Mouse (Mus musculus): ENCODE measurements around the gene Pi4kb. TPM values are rescaled to one million over a fixed set of nuclear protein-coding genes. Genes with fewer than 3 reads are reported as not detected.
"Not testable (repeated sequence)": the region's sequence is repeated elsewhere in the genome, so short reads cannot be mapped to it uniquely, and the experiment has no call there.

Gene Pi4kb
- total RNA-seq, 2 experiments from 2014 or later = 23.7 to 26.6 TPM

GRCm38 (mm10) chr3:95015337-95015872 lies 40.9 kb downstream of the Pi4kb start, which contains the start of gene Zfp687:
Zfp687 (minus strand) TSS chr3:95015448.
- peak; percentile 100 for DNase-seq

- peak; percentile 95 to 97 for DNase-seq
Measured at GRCm38 (mm10) chr3:95015891-95016531, 41.5 kb downstream of the Pi4kb start.

GRCm38 (mm10) chr3:95016532-95017056 lies 42.1 kb downstream of the Pi4kb start:
- no peak for DNase-seq

GRCm38 (mm10) chr3:95018741-95019140 lies 44.2 kb downstream of the Pi4kb start:
- DNase-seq = no peak

GRCm38 (mm10) chr3:95020956-95021355 lies 46.4 kb downstream of the Pi4kb start:
- not testable (repeated sequence) for DNase-seq

DNA sequence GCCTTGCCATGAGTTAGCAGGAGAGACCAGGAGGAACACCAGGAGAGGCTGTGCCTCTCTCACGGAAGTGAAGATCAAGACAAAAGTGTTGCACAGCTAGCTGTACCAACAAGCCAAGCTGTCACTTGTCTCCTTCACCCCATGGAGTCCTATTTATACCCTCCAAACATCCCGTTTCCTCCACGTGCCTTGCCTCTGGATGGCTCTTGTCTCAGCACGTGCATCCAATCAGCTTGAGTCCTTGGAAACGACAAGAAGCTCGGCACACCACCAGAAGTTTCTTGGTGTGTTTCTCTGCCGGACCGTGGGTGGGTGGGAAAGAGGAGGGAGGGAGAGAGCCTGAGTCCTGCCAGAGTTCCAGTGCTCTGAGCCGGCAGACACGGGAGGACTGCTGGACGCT lies 50.0 kb downstream of the Pi4kb start:
- DNase-seq = peak; percentile 77 to 79

- no peak for DNase-seq
Measured at GRCm38 (mm10) chr3:95025202-95025601, 50.7 kb downstream of the Pi4kb start.

DNA sequence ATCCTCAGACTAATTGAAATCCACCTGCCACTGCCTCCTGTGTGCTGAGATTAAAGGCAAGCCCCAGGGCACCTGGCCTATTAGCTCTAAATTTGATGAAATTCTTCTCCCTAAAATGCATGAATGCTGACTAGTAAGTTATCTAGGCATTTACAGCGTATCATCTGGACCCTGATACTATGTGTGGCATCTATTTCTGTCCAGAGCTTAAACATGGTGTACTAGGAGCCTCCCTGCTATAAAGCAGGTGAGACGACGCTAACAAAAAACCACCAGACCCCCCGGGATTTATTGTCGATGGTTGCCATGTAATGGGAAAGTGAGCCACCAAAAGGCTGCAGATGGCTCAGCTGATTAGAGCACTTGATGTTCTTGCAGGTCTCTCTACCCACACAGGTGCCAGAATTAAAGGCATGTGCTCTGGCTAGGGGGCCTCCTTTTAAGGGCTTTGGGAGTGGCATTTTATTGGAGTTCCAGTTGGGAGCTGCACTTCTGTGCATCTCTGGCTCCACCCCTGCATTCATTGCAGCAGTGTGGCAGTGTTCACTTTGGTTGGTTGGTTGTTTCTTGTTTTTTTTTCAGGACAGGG lies 52.6 kb downstream of the Pi4kb start:
- no peak for DNase-seq

DNA sequence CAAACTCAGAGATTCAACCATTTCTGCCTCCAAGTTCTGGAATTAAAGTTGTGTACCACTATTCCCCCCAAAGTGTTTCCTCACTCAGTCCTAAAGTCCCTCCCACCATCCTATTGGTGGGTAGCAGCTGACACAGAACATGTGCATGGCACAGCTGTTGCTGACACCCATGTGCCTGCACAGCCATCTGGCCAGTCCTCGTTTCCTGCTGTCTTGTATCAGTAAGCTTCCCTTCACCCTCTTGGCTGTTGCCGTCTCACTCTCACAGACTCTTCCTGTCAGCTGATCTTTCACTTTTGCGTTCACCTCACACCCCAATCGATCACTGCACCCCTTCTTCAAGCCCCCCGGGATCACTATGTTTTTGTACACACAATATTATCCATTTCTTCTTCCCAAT lies 53.2 kb downstream of the Pi4kb start:
- DNase-seq = peak in 1 of 2 experiments; percentile 32

GRCm38 (mm10) chr3:95028603-95029002 lies 54.1 kb downstream of the Pi4kb start:
- no peak for DNase-seq

- not testable (repeated sequence) for DNase-seq
Measured at GRCm38 (mm10) chr3:95029291-95029827, 54.8 kb downstream of the Pi4kb start.

GRCm38 (mm10) chr3:95029953-95030352 lies 55.4 kb downstream of the Pi4kb start:
- DNase-seq = no peak

GRCm38 (mm10) chr3:95041625-95042024 lies 67.1 kb downstream of the Pi4kb start:
- DNase-seq = no peak

GRCm38 (mm10) chr3:95042166-95042837 lies 67.8 kb downstream of the Pi4kb start, which contains the start of gene Psmd4:
Psmd4 (minus strand) TSS chr3:95042614.
- DNase-seq = peak; percentile 98 to 99

DNA sequence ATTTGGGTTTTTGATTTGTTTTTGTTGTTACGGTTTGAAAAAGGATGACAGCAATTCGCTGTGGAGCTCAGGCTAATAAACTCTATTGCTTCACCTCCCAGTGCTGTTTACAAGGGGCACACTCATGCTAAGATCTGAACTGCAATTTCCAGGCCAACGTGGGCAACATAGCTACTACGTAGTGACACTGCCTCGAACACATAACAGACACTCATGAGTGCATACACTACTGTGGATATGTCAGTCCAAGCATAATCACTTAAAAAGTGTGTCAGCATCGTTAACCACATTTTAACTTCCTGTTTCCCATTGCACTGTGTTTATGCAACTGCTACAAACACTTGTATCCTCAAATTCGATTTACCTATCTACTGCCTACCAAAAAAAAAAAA lies 68.3 kb downstream of the Pi4kb start:
- no peak for DNase-seq

- no peak for DNase-seq
Measured at GRCm38 (mm10) chr3:95043251-95043650, 68.7 kb downstream of the Pi4kb start.

GRCm38 (mm10) chr3:95046462-95047057 lies 72.0 kb downstream of the Pi4kb start:
- DNase-seq = no peak

DNA sequence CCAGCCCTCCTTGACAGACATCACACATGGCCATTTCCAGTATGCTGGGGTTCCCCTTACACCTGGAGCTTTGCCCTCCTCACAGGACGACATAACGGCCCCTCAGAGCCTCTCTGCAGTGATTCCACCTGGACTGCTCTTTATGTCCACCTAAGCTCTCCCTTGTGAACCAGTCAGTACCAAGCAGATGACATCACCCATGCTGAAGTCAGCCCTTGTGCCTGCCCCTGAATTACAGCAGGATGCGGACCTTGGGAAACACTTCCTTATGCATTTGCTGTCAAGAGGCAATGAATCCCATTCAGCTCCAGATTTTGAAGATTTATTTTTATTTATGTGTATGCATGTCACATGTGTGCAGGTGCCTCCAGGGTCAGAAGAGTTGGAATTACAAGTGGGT lies 73.4 kb downstream of the Pi4kb start:
- no peak for DNase-seq

GRCm38 (mm10) chr3:95052959-95053358 lies 78.4 kb downstream of the Pi4kb start:
- DNase-seq = peak; percentile 28 to 60

DNA sequence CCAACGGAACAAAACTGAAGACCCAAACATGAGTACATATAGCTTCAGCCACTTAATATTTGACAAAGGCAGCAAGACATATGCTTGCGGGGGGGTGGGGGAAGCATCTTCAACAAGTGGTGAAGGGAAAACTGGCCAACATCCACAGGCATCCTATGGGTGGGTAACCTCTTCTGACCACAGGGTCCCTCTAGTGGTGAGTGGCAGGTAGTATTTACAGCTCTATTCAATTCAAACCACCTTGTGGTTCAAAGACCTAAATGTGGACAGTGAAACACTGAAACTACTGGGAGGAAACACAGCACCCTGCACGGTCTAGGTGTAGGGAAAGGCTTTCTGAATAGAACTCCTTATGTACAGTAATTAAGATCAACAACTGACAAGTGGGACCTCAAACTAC lies 79.2 kb downstream of the Pi4kb start:
- peak; percentile 27 to 56 for DNase-seq

DNA sequence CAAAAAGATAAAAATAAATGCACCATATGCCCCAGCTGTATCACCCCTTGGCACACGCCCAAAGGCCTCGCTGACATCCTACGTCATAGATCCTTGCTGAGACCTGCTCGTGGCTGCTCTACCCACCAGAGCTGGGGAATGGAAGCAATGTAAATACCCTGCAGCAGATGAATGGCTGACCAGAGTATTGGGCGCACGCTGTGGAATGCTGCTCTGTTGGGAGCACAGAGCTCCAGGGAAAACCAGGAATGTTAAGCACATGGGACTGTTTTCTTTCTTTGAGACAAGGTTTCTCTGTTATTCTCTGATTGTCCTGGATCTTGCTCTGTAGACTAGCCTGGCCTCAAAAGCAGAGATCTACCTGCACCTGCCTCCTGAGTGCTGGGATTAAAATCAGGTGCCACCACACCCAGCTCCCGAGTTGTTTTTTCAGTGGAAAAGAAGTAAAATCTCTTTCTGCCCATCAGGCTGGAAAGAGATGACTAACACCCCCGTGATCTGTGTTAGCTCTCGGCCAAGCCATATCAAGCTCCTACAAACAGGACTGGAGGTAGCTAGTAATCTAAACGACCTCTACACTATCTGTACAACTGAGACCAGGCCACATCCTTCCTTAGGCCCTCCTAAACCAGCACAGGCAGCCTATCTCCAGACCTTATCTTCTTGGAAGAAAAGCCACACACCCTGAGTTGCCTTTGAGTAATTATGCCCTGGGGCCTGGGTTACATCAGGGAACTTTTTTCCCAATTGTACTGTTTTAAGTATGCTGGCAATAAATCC lies 80.1 kb downstream of the Pi4kb start:
- DNase-seq = peak in 1 of 2 experiments; percentile 24
